Mouse (Mus musculus): ENCODE data around the gene Crip1. TPM values are rescaled to one million over a fixed set of nuclear protein-coding genes. Genes with fewer than 3 reads are reported as not detected.

Crip1 gene
- polyA plus RNA-seq, 1 experiment: 46.3 TPM

GRCm38 (mm10) chr12:113138901-113139864 is 6.9 kb upstream of the Crip1 start:
- TF ChIP-seq GATA1 (IDR thresholded peaks at IDR 0.05; ENCODE audit: low read length): no peak

DNA sequence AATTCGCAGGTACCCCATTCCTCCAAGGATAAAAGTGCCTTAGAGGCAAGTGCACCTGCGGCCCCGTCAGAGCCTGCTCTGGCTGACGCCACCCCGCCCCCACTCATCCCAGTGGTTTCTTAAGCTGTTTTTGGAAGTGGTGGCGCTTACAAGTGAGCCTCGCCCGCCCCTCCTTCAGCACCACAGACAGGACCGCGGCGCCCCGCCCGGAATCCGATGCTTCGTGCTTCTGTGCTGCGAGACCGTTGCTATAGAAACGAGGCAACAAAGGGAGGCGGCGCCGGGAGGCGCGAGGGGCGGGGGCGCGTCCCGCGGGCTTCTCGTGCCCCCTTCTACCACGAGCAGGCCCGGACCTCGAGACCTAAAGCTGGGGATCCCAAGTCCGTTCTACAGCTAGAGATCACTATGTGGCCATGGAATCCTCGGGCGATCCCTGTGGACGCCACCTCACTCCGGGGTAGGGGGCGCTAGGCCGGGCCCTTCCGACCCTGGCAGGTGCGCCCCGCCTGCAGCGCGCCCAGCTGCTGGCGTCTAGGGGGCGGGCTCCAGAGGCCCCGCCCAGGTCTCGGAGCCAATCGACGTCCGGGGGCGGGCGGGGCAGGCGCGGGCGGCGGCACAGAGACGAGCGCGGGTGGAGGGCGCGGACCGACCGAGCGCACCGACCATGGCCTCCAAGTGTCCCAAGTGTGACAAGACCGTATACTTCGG is 6.1 kb upstream of the Crip1 start, which contains the start of gene Crip2:
TSS of gene Crip2 (plus strand) at position 329 of the 708 bp plus-strand sequence.
- TF ChIP-seq GATA1 (IDR thresholded peaks at IDR 0.05; ENCODE audit: low read length): no peak

- TF ChIP-seq GATA1 (IDR thresholded peaks at IDR 0.05; ENCODE audit: low read length): no peak
Observed at GRCm38 (mm10) chr12:113140616-113141411, 5.3 kb upstream of the Crip1 start.

DNA sequence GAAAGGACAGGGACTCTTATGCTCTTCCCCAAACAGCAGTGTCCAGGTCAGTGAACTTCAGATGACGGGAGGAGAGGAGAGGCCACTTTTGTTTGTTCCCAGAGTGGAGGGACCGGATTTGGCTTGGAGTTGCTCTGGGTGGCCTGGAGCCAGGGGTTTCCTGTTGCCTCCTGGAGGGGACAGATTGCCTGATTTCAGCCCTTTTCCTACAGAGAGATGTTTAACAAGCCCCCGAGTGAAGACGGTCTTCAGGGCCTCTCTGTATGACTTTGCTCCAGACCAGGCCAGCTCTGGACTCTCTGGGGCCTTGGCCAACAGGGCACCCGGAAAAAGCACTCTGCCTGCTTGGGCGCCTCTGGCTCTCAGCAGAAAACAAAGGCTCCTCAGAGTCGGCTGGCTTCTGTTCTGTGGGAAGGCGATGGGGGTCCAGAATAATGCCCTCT is 4.6 kb upstream of the Crip1 start:
- TF ChIP-seq GATA1 (IDR thresholded peaks at IDR 0.05; ENCODE audit: low read length): no peak

DNA sequence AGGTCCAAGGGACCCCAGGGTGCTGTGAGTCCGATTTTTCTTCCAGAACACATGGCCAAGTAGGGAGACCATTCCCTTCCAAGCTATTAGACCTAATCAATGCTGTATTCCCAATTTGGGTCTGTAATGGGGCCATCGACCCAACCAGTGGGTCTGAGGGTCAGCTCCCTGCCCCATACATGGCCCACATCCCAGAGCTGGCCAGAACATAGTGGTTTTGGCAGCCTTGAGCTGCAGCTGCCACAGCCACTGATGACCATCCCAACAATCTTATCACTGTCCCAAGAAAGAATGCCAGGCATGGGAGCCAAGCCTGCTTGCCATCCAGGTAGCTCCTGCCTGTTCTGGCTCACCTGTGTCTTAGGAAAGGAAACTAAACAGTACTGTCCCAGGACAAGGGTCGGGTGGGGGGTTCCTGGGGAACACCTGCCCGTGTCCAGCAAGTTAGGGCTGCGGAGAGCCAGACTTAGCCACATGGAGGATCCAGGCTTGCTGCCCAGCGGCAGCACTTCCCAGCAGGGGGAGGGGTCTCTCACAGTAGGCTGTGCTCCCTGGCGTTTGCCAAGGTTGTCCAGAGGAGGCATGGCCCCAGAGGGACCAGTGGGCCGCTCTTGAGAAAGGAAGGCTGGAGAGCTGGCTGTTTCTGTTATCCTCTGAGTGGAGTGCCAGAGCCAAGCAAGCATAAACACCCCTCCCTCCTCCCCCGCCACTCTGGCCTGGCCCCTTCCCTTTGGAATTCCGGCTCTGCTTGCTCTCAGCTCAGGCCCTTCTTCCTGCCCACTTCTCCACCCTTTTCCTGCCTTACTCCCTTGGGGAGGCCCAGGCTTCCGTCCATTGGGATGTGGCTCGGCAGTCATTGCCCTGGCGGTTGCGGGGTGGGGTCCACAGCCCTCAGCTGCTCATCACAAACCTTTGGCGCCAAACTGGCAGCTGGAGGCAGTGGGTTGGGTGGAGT is 3.8 kb upstream of the Crip1 start:
- no peak for TF ChIP-seq GATA1 (IDR thresholded peaks at IDR 0.05; ENCODE audit: low read length)

- TF ChIP-seq GATA1 (IDR thresholded peaks at IDR 0.05; ENCODE audit: low read length): no peak
Observed at GRCm38 (mm10) chr12:113143164-113143563, 3.0 kb upstream of the Crip1 start.

- TF ChIP-seq GATA1 (IDR thresholded peaks at IDR 0.05; ENCODE audit: low read length): no peak
Observed at GRCm38 (mm10) chr12:113144001-113144756, 1.9 kb upstream of the Crip1 start.

DNA sequence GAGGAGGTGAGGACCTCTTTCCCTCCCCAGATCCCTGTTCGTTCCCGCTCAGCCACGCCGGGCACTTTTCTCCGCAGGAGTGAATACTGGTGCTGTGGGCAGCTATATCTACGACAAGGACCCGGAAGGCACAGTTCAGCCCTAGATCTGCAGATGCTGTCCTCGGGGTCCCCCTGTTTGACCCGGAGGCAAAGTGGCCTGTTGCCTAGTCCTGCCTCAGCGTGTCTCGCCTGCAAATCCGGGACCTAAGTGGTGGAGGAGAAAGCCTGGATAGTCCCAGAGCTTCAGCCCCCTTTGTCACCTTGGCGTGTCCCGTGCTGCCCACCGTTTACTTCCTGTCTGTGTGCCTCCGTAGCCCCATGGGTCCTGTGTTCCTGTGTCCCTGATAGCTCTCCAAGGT is 1.2 kb upstream of the Crip1 start:
- no peak for TF ChIP-seq GATA1 (IDR thresholded peaks at IDR 0.05; ENCODE audit: low read length)

DNA sequence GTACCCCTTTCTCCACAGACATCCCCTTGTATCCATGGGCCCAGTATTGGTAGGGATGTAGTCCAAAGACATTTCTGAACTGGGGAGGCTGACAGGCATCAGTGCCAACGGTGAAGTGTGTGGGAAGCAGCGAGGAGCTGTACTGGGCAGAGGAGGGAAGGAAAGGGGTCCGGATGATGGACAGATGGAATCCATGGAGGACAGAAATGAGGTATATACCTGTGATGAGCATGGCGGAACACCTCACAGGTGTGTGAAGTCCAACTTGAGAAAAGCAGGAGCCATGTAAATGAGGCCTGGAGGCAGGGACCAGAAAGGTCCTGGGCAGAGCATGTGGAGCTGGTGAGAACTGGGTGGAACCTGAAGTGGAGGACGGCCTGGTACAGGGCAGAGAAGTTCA is 525 bp upstream of the Crip1 start:
- TF ChIP-seq GATA1 (IDR thresholded peaks at IDR 0.05; ENCODE audit: low read length): no peak

GRCm38 (mm10) chr12:113147481-113147880 is 1.4 kb downstream of the Crip1 start:
- no peak for TF ChIP-seq GATA1 (IDR thresholded peaks at IDR 0.05; ENCODE audit: low read length)

- TF ChIP-seq GATA1 (IDR thresholded peaks at IDR 0.05; ENCODE audit: low read length): no peak
Observed at GRCm38 (mm10) chr12:113148381-113149035, 2.4 kb downstream of the Crip1 start.

- no peak for TF ChIP-seq GATA1 (IDR thresholded peaks at IDR 0.05; ENCODE audit: low read length)
Observed at GRCm38 (mm10) chr12:113149341-113149740, 3.2 kb downstream of the Crip1 start.

DNA sequence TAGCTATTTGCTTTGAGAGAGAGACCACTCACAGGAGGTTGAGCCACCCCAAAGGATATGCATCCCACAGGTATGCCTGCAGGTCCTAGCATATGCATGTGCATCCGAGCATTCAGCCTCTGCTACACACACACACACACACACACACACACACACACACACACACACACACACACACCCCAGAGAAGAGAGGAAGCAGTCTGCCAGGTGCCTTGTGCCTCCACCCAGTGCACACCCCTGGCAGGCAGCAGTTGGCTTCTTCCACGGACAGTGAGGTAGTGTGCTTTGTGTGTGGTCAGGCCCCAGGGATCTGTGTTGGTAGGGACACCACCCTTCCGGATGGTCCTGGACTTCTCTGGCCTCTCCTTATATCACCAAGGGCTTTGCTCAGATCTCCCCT is 3.8 kb downstream of the Crip1 start:
- TF ChIP-seq GATA1 (IDR thresholded peaks at IDR 0.05; ENCODE audit: low read length): no peak
